Mouse (Mus musculus): ENCODE data around the gene Parva. TPM values are rescaled to one million over a fixed set of nuclear protein-coding genes. Genes with fewer than 3 reads are reported as not detected.

The Parva gene
- polyA plus RNA-seq, 1 experiment from 2014 or later = 24.6 TPM

GRCm38 (mm10) chr7:112509107-112509506 lies 81.8 kb downstream of the Parva start:
- Histone ChIP-seq H3K27me3 (ENCODE audit: control insufficient read depth, insufficient read depth, low read length) (no peaks in the 10 kb centered on the region), H3K9ac (replicated peaks; ENCODE audit: low read length) (no peak overlapping the region)

GRCm38 (mm10) chr7:112510336-112511048 lies 83.2 kb downstream of the Parva start:
- Histone ChIP-seq H3K9me3 (ENCODE audit: control insufficient read depth, low read length) (no peaks in the 10 kb centered on the region), H3K4me3 (replicated peaks; ENCODE audit: low read depth, low read length) (no peak overlapping the region), H3K36me3 (ENCODE audit: control insufficient read depth, insufficient read depth, low read length) (no peaks in the 10 kb centered on the region), H3K27me3 (ENCODE audit: control insufficient read depth, insufficient read depth, low read length) (no peaks in the 10 kb centered on the region), H3K9ac (replicated peaks; ENCODE audit: low read length) (no peak overlapping the region), H3K4me2 (ENCODE audit: low read length) (no peak overlapping the region), H3K4me1 (ENCODE audit: control insufficient read depth, insufficient read depth, low read length) (no peaks in the 10 kb centered on the region), H3K27ac (replicated peaks; ENCODE audit: low read depth, low read length) (no peak overlapping the region)
- no peak for DNase-seq
- WGBS = 40% methylated on average over 10 of the region's 10 CpGs
- no peak for ATAC-seq (ENCODE audit: low FRiP score, low TSS enrichment)

More at GRCm38 (mm10) chr7:112509107-112509506, 81.8 kb downstream of the Parva start:
- DNase-seq = no peak
- no peak for ATAC-seq (ENCODE audit: low FRiP score, low TSS enrichment)
- Histone ChIP-seq H3K9me3 (ENCODE audit: control insufficient read depth, low read length) (no peaks in the 10 kb centered on the region), H3K27ac (replicated peaks; ENCODE audit: low read depth, low read length) (no peak overlapping the region), H3K4me3 (replicated peaks; ENCODE audit: low read depth, low read length) (no peak overlapping the region), H3K4me1 (ENCODE audit: control insufficient read depth, insufficient read depth, low read length) (no peaks in the 10 kb centered on the region), H3K36me3 (ENCODE audit: control insufficient read depth, insufficient read depth, low read length) (no peaks in the 10 kb centered on the region), H3K4me2 (ENCODE audit: low read length) (no peak overlapping the region)
- WGBS = 91% methylated on average over 8 of the region's 8 CpGs

- ATAC-seq (ENCODE audit: low FRiP score, low TSS enrichment) = no peak
- no peaks in the 10 kb centered on the region for H3K36me3 ChIP-seq (ENCODE audit: control insufficient read depth, insufficient read depth, low read length)
- no peaks in the 10 kb centered on the region for H3K27me3 ChIP-seq (ENCODE audit: control insufficient read depth, insufficient read depth, low read length)
- no peak for DNase-seq
- H3K4me2 ChIP-seq (ENCODE audit: low read length) = no peak overlapping the region
- H3K4me1 ChIP-seq (ENCODE audit: control insufficient read depth, insufficient read depth, low read length) = no peaks in the 10 kb centered on the region
- no peak overlapping the region for H3K4me3 ChIP-seq (replicated peaks; ENCODE audit: low read depth, low read length)
- H3K9me3 ChIP-seq (ENCODE audit: control insufficient read depth, low read length) = no peaks in the 10 kb centered on the region
- WGBS = 82% methylated on average over 8 of the region's 8 CpGs
- no peak overlapping the region for H3K27ac ChIP-seq (replicated peaks; ENCODE audit: low read depth, low read length)
- H3K9ac ChIP-seq (replicated peaks; ENCODE audit: low read length) = no peak overlapping the region
Observed at GRCm38 (mm10) chr7:112511309-112511708, 84.0 kb downstream of the Parva start.

GRCm38 (mm10) chr7:112512257-112512656 lies 85.0 kb downstream of the Parva start:
- Histone ChIP-seq H3K4me3 (replicated peaks; ENCODE audit: low read depth, low read length) (no peak overlapping the region), H3K4me1 (ENCODE audit: control insufficient read depth, insufficient read depth, low read length) (no peaks in the 10 kb centered on the region), H3K9me3 (ENCODE audit: control insufficient read depth, low read length) (no peaks in the 10 kb centered on the region), H3K9ac (replicated peaks; ENCODE audit: low read length) (no peak overlapping the region), H3K27ac (replicated peaks; ENCODE audit: low read depth, low read length) (no peak overlapping the region), H3K27me3 (ENCODE audit: control insufficient read depth, insufficient read depth, low read length) (no peaks in the 10 kb centered on the region), H3K4me2 (ENCODE audit: low read length) (no peak overlapping the region), H3K36me3 (ENCODE audit: control insufficient read depth, insufficient read depth, low read length) (no peaks in the 10 kb centered on the region)
- no peak for ATAC-seq (ENCODE audit: low FRiP score, low TSS enrichment)
- WGBS = 30% methylated on average over 3 of the region's 3 CpGs
- DNase-seq = no peak

- Histone ChIP-seq H3K27me3 (ENCODE audit: control insufficient read depth, insufficient read depth, low read length) (no peaks in the 10 kb centered on the region), H3K9ac (replicated peaks; ENCODE audit: low read length) (no peak overlapping the region), H3K4me1 (ENCODE audit: control insufficient read depth, insufficient read depth, low read length) (no peaks in the 10 kb centered on the region), H3K9me3 (ENCODE audit: control insufficient read depth, low read length) (no peaks in the 10 kb centered on the region), H3K36me3 (ENCODE audit: control insufficient read depth, insufficient read depth, low read length) (no peaks in the 10 kb centered on the region), H3K4me2 (ENCODE audit: low read length) (no peak overlapping the region), H3K27ac (replicated peaks; ENCODE audit: low read depth, low read length) (no peak overlapping the region), H3K4me3 (replicated peaks; ENCODE audit: low read depth, low read length) (no peak overlapping the region)
- no peak for ATAC-seq (ENCODE audit: low FRiP score, low TSS enrichment)
- 96% methylated on average over 1 of the region's 1 CpGs for WGBS
- DNase-seq = no peak
Observed at GRCm38 (mm10) chr7:112512895-112513294, 85.6 kb downstream of the Parva start.

GRCm38 (mm10) chr7:112514636-112515193 lies 87.4 kb downstream of the Parva start:
- ATAC-seq (ENCODE audit: low FRiP score, low TSS enrichment) (no peak), DNase-seq (no peak)
- no peak overlapping the region for H3K27ac ChIP-seq (replicated peaks; ENCODE audit: low read depth, low read length)
- H3K4me3 ChIP-seq (replicated peaks; ENCODE audit: low read depth, low read length) = no peak overlapping the region
- H3K4me1 ChIP-seq (ENCODE audit: control insufficient read depth, insufficient read depth, low read length) = no peaks in the 10 kb centered on the region
- H3K9ac ChIP-seq (replicated peaks; ENCODE audit: low read length) = no peak overlapping the region
- no peak overlapping the region for H3K4me2 ChIP-seq (ENCODE audit: low read length)
- H3K9me3 ChIP-seq (ENCODE audit: control insufficient read depth, low read length) = no peaks in the 10 kb centered on the region
- WGBS = 94% methylated on average over 8 of the region's 8 CpGs
- H3K27me3 ChIP-seq (ENCODE audit: control insufficient read depth, insufficient read depth, low read length) = no peaks in the 10 kb centered on the region
- no peaks in the 10 kb centered on the region for H3K36me3 ChIP-seq (ENCODE audit: control insufficient read depth, insufficient read depth, low read length)

- Histone ChIP-seq H3K27ac (replicated peaks; ENCODE audit: low read depth, low read length) (no peak overlapping the region), H3K27me3 (ENCODE audit: control insufficient read depth, insufficient read depth, low read length) (no peaks in the 10 kb centered on the region), H3K9ac (replicated peaks; ENCODE audit: low read length) (no peak overlapping the region), H3K4me3 (replicated peaks; ENCODE audit: low read depth, low read length) (no peak overlapping the region), H3K36me3 (ENCODE audit: control insufficient read depth, insufficient read depth, low read length) (no peaks in the 10 kb centered on the region), H3K4me2 (ENCODE audit: low read length) (no peak overlapping the region), H3K4me1 (ENCODE audit: control insufficient read depth, insufficient read depth, low read length) (no peaks in the 10 kb centered on the region), H3K9me3 (ENCODE audit: control insufficient read depth, low read length) (no peaks in the 10 kb centered on the region)
- no peak for ATAC-seq (ENCODE audit: low FRiP score, low TSS enrichment)
- DNase-seq = no peak
- WGBS = 90% methylated on average over 6 of the region's 6 CpGs
Observed at GRCm38 (mm10) chr7:112525465-112525864, 98.2 kb downstream of the Parva start.

DNA sequence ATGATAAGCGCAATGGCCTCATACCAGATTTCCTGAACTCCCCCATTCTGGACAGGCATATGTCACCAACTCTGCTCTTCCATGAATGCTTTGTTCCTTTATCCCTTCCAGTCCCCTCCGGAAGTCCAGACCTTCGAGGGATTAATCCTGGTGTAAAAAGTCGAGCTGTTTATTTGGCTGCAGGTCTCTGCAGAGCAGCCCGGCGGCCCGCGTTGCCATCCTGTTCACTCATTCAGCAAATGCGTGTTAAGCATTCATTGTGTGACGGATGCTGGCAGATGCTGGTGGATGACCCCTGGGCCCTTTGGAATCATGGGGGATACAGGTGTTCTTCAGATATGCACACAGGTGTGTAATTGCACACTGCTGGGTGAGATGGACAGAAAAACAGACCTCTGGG lies 98.9 kb downstream of the Parva start:
- Histone ChIP-seq H3K4me1 (ENCODE audit: control insufficient read depth, insufficient read depth, low read length) (no peaks in the 10 kb centered on the region), H3K9ac (replicated peaks; ENCODE audit: low read length) (no peak overlapping the region), H3K36me3 (ENCODE audit: control insufficient read depth, insufficient read depth, low read length) (no peaks in the 10 kb centered on the region), H3K27ac (replicated peaks; ENCODE audit: low read depth, low read length) (no peak overlapping the region), H3K4me2 (ENCODE audit: low read length) (no peak overlapping the region), H3K9me3 (ENCODE audit: control insufficient read depth, low read length) (no peaks in the 10 kb centered on the region), H3K4me3 (replicated peaks; ENCODE audit: low read depth, low read length) (no peak overlapping the region), H3K27me3 (ENCODE audit: control insufficient read depth, insufficient read depth, low read length) (no peaks in the 10 kb centered on the region)
- no peak for DNase-seq
- WGBS = 50% methylated on average over 10 of the region's 10 CpGs
- no peak for ATAC-seq (ENCODE audit: low FRiP score, low TSS enrichment)

DNA sequence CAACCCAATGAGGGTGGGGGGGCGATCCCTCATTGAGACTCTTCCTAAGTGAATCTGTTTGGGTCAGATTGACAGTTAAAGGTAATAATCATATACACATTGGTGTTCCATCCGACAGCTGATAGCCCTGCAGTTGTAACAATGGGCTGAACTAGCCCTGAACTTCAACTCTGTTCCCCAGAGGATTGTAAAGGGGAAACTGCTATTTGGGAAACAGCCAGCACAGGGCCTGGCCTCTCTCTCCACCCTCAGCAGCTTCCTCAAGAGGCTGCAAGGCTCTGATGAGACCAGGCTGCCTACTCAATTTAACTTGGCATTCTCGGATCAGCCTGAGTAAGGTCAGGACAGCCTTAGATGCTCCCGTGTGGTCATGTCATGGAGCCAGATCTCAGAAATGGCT lies 99.9 kb downstream of the Parva start:
- no peaks in the 10 kb centered on the region for H3K9me3 ChIP-seq (ENCODE audit: control insufficient read depth, low read length)
- no peaks in the 10 kb centered on the region for H3K27me3 ChIP-seq (ENCODE audit: control insufficient read depth, insufficient read depth, low read length)
- no peak for ATAC-seq (ENCODE audit: low FRiP score, low TSS enrichment)
- 93% methylated on average over 4 of the region's 4 CpGs for WGBS
- no peaks in the 10 kb centered on the region for H3K36me3 ChIP-seq (ENCODE audit: control insufficient read depth, insufficient read depth, low read length)
- no peak overlapping the region for H3K9ac ChIP-seq (replicated peaks; ENCODE audit: low read length)
- H3K4me2 ChIP-seq (ENCODE audit: low read length) = no peak overlapping the region
- no peak overlapping the region for H3K27ac ChIP-seq (replicated peaks; ENCODE audit: low read depth, low read length)
- no peak for DNase-seq
- H3K4me1 ChIP-seq (ENCODE audit: control insufficient read depth, insufficient read depth, low read length) = no peaks in the 10 kb centered on the region
- H3K4me3 ChIP-seq (replicated peaks; ENCODE audit: low read depth, low read length) = no peak overlapping the region

All from midbrain, embryonic 14.5 days (tissue).